Mouse (Mus musculus): ENCODE data around the gene Cdh23.

GRCm38 (mm10) chr10:60341528-60341927, 354.8 kb downstream of the Cdh23 start:
- TF ChIP-seq GATA1 (IDR thresholded peaks at IDR 0.05; ENCODE audit: borderline replicate concordance, low read length) = no peak
- TF ChIP-seq FLI1 (IDR thresholded peaks at IDR 0.05; ENCODE audit: low read length) = no peak
